Mouse (Mus musculus): ENCODE results near the gene Cd33. TPM values are rescaled to one million over a fixed set of nuclear protein-coding genes. Genes with fewer than 3 reads are reported as not detected.

Cd33 gene
- total RNA-seq, 2 experiments from 2014 or later, result 36.3 to 80.1 TPM

GRCm38 (mm10) chr7:43518341-43518740 lies 25.9 kb downstream of the Cd33 start:
- ATAC-seq (ENCODE audit: poor library complexity, severe bottlenecking), result no peak

GRCm38 (mm10) chr7:43515076-43515475 lies 29.2 kb downstream of the Cd33 start:
- ATAC-seq (ENCODE audit: poor library complexity, severe bottlenecking), result no peak

DNA sequence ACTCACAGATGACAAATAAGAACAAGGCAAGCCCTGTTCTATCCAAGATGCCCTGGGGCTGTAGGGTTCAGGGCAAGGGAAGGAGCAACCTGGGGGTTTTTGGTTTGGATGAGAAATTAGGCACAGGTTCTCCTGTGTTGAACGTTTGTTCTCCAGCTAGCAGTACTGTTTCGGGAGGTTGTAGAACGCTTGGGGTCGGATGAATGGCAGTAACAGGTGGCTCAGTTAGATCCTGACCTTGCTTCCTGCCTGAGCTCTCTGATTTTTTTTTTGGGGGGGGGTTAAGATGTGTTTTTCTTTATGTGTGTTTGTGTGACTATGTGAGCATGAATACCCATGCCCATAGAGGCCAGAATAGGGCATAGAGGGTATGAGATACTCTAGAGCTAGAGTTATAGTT lies 31.7 kb downstream of the Cd33 start:
- ATAC-seq (ENCODE audit: poor library complexity, severe bottlenecking), result no peak

- peak; percentile 79 for ATAC-seq (ENCODE audit: poor library complexity, severe bottlenecking)
These were observed 32.3 kb downstream of the Cd33 start for GRCm38 (mm10) chr7:43511707-43512478.

GRCm38 (mm10) chr7:43495343-43496021 lies 48.7 kb downstream of the Cd33 start:
- ATAC-seq (ENCODE audit: poor library complexity, severe bottlenecking), result peak; percentile 87

GRCm38 (mm10) chr7:43490861-43491260 lies 53.4 kb downstream of the Cd33 start:
- no peak for ATAC-seq (ENCODE audit: poor library complexity, severe bottlenecking)

GRCm38 (mm10) chr7:43490182-43490584 lies 54.0 kb downstream of the Cd33 start:
- no peak for ATAC-seq (ENCODE audit: poor library complexity, severe bottlenecking)

DNA sequence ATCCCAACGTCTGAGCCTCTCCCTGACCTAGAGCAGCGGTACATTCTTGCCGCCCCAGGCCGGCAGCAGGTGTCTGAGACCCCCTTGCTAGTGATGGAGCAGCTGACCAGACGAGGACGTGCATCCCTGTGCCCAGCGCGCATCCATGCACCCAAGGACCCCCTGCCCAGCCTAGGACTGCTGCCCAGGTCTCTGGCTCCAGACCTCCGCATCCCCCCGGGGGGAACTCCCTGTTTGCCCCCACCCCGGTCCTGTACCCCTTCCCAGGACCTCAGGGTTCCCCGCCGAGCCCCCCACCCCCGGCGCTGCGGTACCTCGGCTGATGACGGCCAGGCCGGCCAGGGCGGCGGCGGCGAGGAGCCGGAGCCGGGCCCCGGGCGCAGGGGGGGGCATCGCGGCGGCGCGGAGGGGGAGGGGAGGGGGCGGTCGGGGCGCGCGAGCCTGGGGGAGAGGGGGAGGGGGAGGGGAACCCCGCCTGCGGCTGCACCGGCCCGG lies 54.5 kb downstream of the Cd33 start, which contains the start of gene Iglon5:
Gene Iglon5 (minus strand): TSS at position 445 of the 495 bp plus-strand sequence.
- no peak for ATAC-seq (ENCODE audit: poor library complexity, severe bottlenecking)

DNA sequence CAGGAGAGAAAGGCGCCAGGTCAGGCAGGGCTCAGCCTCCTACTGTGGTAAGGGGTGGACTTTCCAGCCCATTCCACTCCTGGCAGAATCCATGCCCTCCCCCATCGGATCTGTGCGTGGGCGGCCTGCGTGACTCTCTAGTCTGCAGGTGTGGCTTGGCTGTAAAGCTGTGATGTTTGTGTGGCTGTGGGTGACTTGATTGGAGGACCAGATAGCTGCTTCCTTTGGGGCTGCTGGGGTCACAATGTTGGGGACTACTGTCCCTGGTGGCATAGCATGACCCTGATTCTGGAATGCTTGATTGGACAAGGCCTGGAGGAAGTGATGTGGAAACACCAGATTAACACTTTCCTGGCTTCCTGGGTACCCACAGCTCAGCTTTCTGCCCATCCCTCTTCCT lies 55.6 kb downstream of the Cd33 start:
- no peak for ATAC-seq (ENCODE audit: poor library complexity, severe bottlenecking)

- no peak for ATAC-seq (ENCODE audit: poor library complexity, severe bottlenecking)
These were observed 61.0 kb downstream of the Cd33 start for GRCm38 (mm10) chr7:43483236-43483635.

DNA sequence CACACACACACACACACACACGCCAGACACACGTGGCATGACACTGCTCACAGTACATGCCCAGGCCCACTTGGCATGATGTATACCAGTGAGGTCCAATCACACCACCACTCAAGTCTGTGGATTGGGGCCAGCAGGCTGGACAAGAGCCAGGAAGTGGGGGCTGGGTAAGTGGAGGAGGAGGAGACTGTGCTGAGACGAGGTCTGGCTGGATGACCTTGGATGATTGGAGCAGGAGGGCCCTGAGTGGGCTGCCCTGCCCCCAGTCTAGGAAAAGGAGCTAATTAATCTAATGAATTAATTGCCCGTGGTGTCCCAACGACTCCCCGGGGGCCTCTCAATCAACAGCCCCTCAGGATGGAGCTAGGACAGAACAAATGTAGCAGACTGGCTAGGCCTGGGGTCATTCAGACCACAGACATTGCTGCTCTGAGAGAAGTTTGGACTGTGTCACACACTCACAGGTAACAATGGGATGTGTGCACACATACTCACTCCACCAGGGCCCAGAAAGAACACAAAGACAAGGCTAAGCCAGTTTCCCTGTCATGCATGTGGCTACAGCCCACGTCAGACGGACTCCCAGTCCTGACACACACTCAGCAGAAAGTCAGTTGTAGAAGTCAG lies 62.0 kb downstream of the Cd33 start:
- no peak for ATAC-seq (ENCODE audit: poor library complexity, severe bottlenecking)

GRCm38 (mm10) chr7:43481191-43481590 lies 63.0 kb downstream of the Cd33 start:
- ATAC-seq (ENCODE audit: poor library complexity, severe bottlenecking), result no peak

DNA sequence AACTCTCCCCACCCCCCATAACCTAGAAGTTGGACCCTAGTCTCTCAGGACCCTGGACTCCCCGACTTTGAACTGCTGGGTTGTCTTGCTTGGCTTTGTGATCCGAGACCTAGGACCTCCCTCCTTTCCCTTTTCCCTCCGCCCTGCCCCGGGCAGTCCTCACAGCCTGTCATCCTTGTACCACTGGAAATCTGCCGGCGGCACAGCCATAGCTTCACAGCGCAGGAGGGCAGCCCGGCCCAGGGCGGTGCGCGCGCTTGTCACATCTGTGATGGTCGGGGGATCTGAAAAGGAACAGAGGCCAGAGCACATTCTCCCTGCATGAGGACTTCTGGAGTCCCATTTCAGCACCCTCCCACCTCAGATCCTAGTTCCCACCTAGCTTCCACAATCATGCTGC lies 67.9 kb downstream of the Cd33 start:
- no peak for ATAC-seq (ENCODE audit: poor library complexity, severe bottlenecking)

- ATAC-seq (ENCODE audit: poor library complexity, severe bottlenecking), result peak; percentile 70
These were observed 68.5 kb downstream of the Cd33 start for GRCm38 (mm10) chr7:43475706-43476105.

Other genes starting within 250 kb of the Cd33 start
- gene Zfp715, start 231.1 kb downstream of the Cd33 start, total RNA-seq (2015), result 19.6 and 23.7 TPM in 2 replicates
- gene Zfp715, start 231.1 kb downstream of the Cd33 start, total RNA-seq (2017), result 15.9 and 23.5 TPM in 2 replicates
- gene Siglecf, start 193.1 kb downstream of the Cd33 start, total RNA-seq (2015), result 9.6 and 9.9 TPM in 2 replicates
- gene Siglecf, start 193.1 kb downstream of the Cd33 start, total RNA-seq (2017), result 6.5 and 8.7 TPM in 2 replicates
- 13.9 and 14.7 TPM in 2 replicates for gene Siglecg, start 136.2 kb downstream of the Cd33 start, total RNA-seq (2015)
- 11.1 and 12.3 TPM in 2 replicates for gene Siglecg, start 136.2 kb downstream of the Cd33 start, total RNA-seq (2017)
- gene Lim2, start 116.8 kb downstream of the Cd33 start, total RNA-seq (2015), result not detected in 2 replicates
- gene Lim2, start 116.8 kb downstream of the Cd33 start, total RNA-seq (2017), result not detected in 2 replicates
- gene Nkg7, start 107.4 kb downstream of the Cd33 start, total RNA-seq (2015), result 41.6 and 53.1 TPM in 2 replicates
- gene Nkg7, start 107.4 kb downstream of the Cd33 start, total RNA-seq (2017), result 13.1 and 23.4 TPM in 2 replicates
- not detected in 2 replicates for gene Cldnd2, start 103.6 kb downstream of the Cd33 start, total RNA-seq (2015)
- gene Cldnd2, start 103.6 kb downstream of the Cd33 start, total RNA-seq (2017), result not detected in 2 replicates
- gene Etfb, start 100.3 kb downstream of the Cd33 start, total RNA-seq (2015), result 128 and 130 TPM in 2 replicates
- gene Etfb, start 100.3 kb downstream of the Cd33 start, total RNA-seq (2017), result 201 and 203 TPM in 2 replicates
- gene Gm45233, start 100.3 kb downstream of the Cd33 start, total RNA-seq (2015), result not detected in 2 replicates
- 1.8 and 3.1 TPM in 2 replicates for gene Gm45233, start 100.3 kb downstream of the Cd33 start, total RNA-seq (2017)
- 2.9 and 3.1 TPM in 2 replicates for gene Vsig10l, start 81.3 kb downstream of the Cd33 start, total RNA-seq (2015)
- gene Vsig10l, start 81.3 kb downstream of the Cd33 start, total RNA-seq (2017), result 2.7 and 4.5 TPM in 2 replicates
- gene Iglon5, start 54.4 kb downstream of the Cd33 start, total RNA-seq (2015), result not detected in 2 replicates
- gene Iglon5, start 54.4 kb downstream of the Cd33 start, total RNA-seq (2017), result not detected in 2 replicates
- gene 4931406B18Rik, start 38.5 kb downstream of the Cd33 start, total RNA-seq (2015), result not detected in 2 replicates
- not detected in 2 replicates for gene 4931406B18Rik, start 38.5 kb downstream of the Cd33 start, total RNA-seq (2017)
- gene Zfp658, start 17.8 kb upstream of the Cd33 start, total RNA-seq (2015), result 6.3 and 8.1 TPM in 2 replicates
- gene Zfp658, start 17.8 kb upstream of the Cd33 start, total RNA-seq (2017), result 6.9 and 7.4 TPM in 2 replicates
- 7.1 and 13.3 TPM in 2 replicates for gene Zfp719, start 35.2 kb upstream of the Cd33 start, total RNA-seq (2015)
- 6.9 and 9.3 TPM in 2 replicates for gene Zfp719, start 35.2 kb upstream of the Cd33 start, total RNA-seq (2017)
- gene Zfp819, start 62.7 kb upstream of the Cd33 start, total RNA-seq (2015), result not detected in 2 replicates
- not detected in 2 replicates for gene Zfp819, start 62.7 kb upstream of the Cd33 start, total RNA-seq (2017)
- not detected in 2 replicates for gene Ceacam18, start 90.3 kb upstream of the Cd33 start, total RNA-seq (2015)
- not detected in 2 replicates for gene Ceacam18, start 90.3 kb upstream of the Cd33 start, total RNA-seq (2017)
- 41.6 and 46.2 TPM in 2 replicates for gene Siglece, start 115.7 kb upstream of the Cd33 start, total RNA-seq (2015)
- gene Siglece, start 115.7 kb upstream of the Cd33 start, total RNA-seq (2017), result 22.1 and 29.7 TPM in 2 replicates
- 4.7 and 5.3 TPM in 2 replicates for gene Ctu1, start 127.6 kb upstream of the Cd33 start, total RNA-seq (2015)
- 3.7 and 3.9 TPM in 2 replicates for gene Ctu1, start 127.6 kb upstream of the Cd33 start, total RNA-seq (2017)
- not detected in 2 replicates for gene Klk14, start 146.0 kb upstream of the Cd33 start, total RNA-seq (2015)
- gene Klk14, start 146.0 kb upstream of the Cd33 start, total RNA-seq (2017), result not detected in 2 replicates
- gene Klk13, start 168.1 kb upstream of the Cd33 start, total RNA-seq (2015), result not detected in 2 replicates
- not detected in 2 replicates for gene Klk13, start 168.1 kb upstream of the Cd33 start, total RNA-seq (2017)
- gene Klk12, start 224.5 kb upstream of the Cd33 start, total RNA-seq (2015), result not detected in 2 replicates
- not detected in 2 replicates for gene Klk12, start 224.5 kb upstream of the Cd33 start, total RNA-seq (2017)
- gene Klk11, start 230.2 kb upstream of the Cd33 start, total RNA-seq (2015), result not detected in 2 replicates
- gene Klk11, start 230.2 kb upstream of the Cd33 start, total RNA-seq (2017), result not detected in 2 replicates
- gene Klk10, start 236.6 kb upstream of the Cd33 start, total RNA-seq (2015), result not detected in 2 replicates
- gene Klk10, start 236.6 kb upstream of the Cd33 start, total RNA-seq (2017), result not detected in 2 replicates
- not detected in 2 replicates for gene Klk9, start 247.5 kb upstream of the Cd33 start, total RNA-seq (2015)
- gene Klk9, start 247.5 kb upstream of the Cd33 start, total RNA-seq (2017), result not detected in 2 replicates